Mouse (Mus musculus) adipose tissue, adult 10 weeks (tissue): Measurements from ENCODE around the gene Pak2. TPM values are rescaled to one million over a fixed set of nuclear protein-coding genes. Genes with fewer than 3 reads are reported as not detected.

Experiments used
- polyA plus RNA-seq: library from polyadenylated mRNA; stranded (reverse); fragments of 350-450 nt; fragmentation: Illumina TruSeq; extraction: RNeasy Lipid Tissue Mini Kit (QIAGEN cat#74804); gene quantifications from one replicate; pipeline ENCODE4 v1.2.3, GENCODE M21; 2014; ENCODE audit warnings: low read depth, low replicate concordance

Gene Pak2
- 35.3 TPM for polyA plus RNA-seq

DNA sequence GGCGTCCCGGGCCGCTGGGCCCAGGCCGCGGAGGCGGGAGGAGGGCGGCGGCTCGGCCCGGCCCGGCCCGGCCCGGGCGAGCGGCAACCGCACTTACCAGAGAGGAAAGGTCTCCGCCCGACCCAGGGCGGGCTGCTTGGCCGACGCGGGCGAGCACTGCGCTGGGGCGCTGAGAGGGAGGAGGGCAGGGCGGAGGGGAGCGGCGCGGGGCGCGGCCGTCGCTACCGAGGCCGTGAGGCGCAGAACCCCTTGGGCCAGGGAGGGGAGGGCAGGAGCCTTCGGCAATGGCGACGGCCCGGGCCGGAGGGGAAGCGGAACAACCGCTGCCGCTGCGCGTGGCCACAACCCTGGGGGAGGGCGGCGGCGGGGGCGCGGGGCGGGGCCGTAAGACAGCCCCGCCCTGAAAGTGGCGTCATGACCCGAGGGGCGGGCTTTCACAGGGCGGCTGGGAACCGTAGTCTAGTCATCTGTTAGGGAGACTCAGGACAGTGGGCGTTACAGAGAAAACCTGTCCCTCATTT is at the start of gene Pak2:
Gene Pak2, minus strand, starts transcription at position 352 of the 521 bp plus-strand sequence.

DNA sequence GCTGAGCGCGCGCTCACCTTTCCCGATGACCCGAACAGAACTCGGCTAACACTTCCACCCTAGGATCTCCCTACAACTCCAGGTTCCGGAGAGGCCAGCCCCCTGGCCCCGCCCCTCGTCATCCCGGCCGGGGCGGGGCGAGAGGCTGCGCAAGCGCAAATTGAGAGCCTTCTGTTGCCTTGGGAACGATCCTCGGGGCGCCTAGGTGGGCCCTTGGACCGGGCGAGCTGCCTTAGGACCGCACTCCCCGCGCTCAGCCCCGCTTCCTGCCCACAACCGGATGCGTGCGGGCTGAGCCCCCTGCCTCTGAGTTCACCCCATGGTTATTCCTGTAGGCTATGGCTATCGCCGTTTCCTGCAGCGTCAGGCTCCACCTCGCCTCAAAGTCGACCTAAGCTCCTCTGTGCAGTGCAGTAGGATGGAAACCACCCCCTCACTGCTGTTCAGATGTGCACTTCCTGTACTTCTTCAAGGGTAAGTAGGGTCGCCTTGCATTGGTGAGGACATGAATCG is 20.6 kb upstream of the Pak2 start, which contains the start of the genes Pigx and Cep19:
Gene Pigx, minus strand, starts transcription at position 103 of the 513 bp plus-strand sequence.
Gene Cep19, plus strand, starts transcription at position 163 of the 513 bp plus-strand sequence.

DNA sequence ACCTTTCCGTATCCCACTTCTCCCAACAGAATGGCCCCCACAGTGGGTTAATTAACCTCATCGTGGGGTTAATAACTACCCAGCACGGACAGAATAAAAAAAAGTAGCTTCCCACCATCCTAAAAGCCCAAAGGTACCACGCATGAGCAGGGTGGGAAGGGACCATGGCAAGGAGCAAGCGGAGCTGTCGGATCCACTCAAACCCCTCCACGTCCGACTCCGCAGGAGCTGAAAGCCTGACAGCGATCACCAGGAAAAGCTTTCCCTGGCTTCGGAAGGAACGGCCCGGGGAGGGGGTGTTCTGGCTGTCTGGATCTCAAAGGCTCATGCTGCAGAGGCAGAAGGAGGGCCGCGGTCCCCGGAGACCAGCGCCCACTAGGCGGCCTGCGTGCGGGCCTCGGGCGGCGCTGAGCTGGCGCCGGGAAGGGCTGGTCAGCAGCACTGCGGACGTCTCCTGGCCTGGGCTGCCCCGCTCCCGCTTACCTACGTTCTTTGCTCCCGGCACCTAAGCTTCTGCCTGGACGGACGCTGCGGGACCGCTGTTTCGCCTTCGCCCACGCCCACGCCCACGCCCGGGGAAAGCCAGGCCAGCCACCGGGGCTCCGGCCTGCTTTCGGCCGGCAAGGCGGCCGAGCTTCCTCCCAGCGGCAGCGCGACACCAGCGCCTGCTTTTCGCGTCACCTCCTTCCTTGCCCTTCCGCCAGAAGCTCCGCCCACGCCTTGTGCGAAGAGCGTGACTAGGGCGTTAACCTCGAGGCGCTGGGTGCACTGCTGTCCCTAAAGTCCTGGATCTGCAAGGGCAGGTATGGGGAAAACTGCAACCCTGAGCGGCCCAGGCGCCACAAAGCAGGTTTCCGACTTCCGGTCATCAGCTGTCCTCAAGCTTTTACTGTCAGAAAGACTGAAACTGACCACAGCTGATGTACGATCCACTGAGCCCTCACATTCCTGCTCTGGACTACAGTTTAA is 76.3 kb downstream of the Pak2 start, which contains the start of gene Senp5:
Gene Senp5, minus strand, starts transcription at position 779 of the 969 bp plus-strand sequence.

Other genes starting within 250 kb of the Pak2 start
- 0.31 TPM for gene Meltf, start 200.5 kb downstream of the Pak2 start, polyA plus RNA-seq
- 2.0 TPM for gene Pigz, start 145.5 kb downstream of the Pak2 start, polyA plus RNA-seq
- 23.9 TPM for gene 0610012G03Rik, start 130.8 kb downstream of the Pak2 start, polyA plus RNA-seq
- gene Ncbp2, start 130.8 kb downstream of the Pak2 start, polyA plus RNA-seq = 55.7 TPM
- 14.8 TPM for gene Senp5, start 76.1 kb downstream of the Pak2 start, polyA plus RNA-seq
- 35.9 TPM for gene Pigx, start 20.4 kb upstream of the Pak2 start, polyA plus RNA-seq
- gene Cep19, start 20.5 kb upstream of the Pak2 start, polyA plus RNA-seq = 15.2 TPM
- gene Nrros, start 86.3 kb upstream of the Pak2 start, polyA plus RNA-seq = 15.2 TPM
- not detected for gene Bex6, start 100.5 kb upstream of the Pak2 start, polyA plus RNA-seq
- 26.0 TPM for gene Fbxo45, start 167.8 kb upstream of the Pak2 start, polyA plus RNA-seq
- 19.4 TPM for gene Wdr53, start 167.9 kb upstream of the Pak2 start, polyA plus RNA-seq
- not detected for gene Smco1, start 192.1 kb upstream of the Pak2 start, polyA plus RNA-seq
- gene Rnf168, start 198.1 kb upstream of the Pak2 start, polyA plus RNA-seq = 11.2 TPM